Mouse (Mus musculus): ENCODE measurements around the gene 1700024G13Rik.

Gene 1700024G13Rik

GRCm38 (mm10) chr14:32332515-32333445, 55.4 kb downstream of the 1700024G13Rik start:
- DNase-seq (ENCODE audit: extremely low read depth, low read depth, low spot score), result no peak

DNA sequence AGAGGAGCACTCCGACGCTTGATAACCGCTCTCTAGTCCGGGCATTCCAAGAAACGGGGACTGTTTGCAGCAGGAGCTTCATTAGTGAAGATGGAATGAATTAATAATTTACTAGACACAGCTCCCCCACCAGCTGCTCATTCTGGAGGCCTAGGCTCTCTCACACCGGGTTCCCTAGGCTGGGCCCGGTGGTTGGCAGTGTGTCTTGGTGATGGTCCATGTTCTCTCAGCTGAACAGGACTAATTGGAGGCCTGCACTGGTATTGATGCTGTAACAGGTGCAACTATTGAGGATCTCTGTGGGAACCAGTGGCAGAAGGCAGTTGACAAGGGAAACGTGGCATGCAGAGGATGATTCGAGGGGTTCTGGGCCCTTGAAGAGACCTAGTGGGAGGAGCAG, 60.8 kb downstream of the 1700024G13Rik start:
- no peak for DNase-seq (ENCODE audit: extremely low read depth, low read depth, low spot score)

All from fat pad, adult 2 months (tissue).